Mouse (Mus musculus) embryonic facial prominence, embryonic 11.5 days (tissue): Measurements from ENCODE around the gene Cdca3. TPM values are rescaled to one million over a fixed set of nuclear protein-coding genes. Genes with fewer than 3 reads are reported as not detected.

ENCODE experiments used
- ATAC-seq: fragments of 200-750 bp; cut with Nextera tagmentation; replicated peaks from 2 replicates; pipeline ENCODE4 v1.8.0; 2017; ENCODE audit warnings: low read depth; ENCODE audit not compliant: insufficient number of reproducible peaks, low FRiP score, low TSS enrichment
- DNase-seq: peaks from one replicate; pipeline ENCODE4 v3.0.0-alpha.2; 2015; ENCODE audit warnings: low spot score
- H3K27ac ChIP-seq: fragments of 300-500 bp; sonication (generic); replicated peaks from 2 replicates; pipeline ENCODE4 v1.5.1; 2014; ENCODE audit warnings: mild to moderate bottlenecking, low read depth, low read length, control low read depth
- H3K27me3 ChIP-seq: fragments of 300-500 bp; sonication (generic); 2 replicates; pipeline ENCODE4 v1.6.1; 2014; ENCODE audit warnings: mild to moderate bottlenecking, low read length, moderate library complexity, mixed read lengths; ENCODE audit not compliant: control insufficient read depth, insufficient read depth
- H3K36me3 ChIP-seq: fragments of 300-500 bp; sonication (generic); replicated peaks from 2 replicates; pipeline ENCODE4 v1.6.1; 2014; ENCODE audit warnings: low read depth, mild to moderate bottlenecking, low read length, moderate library complexity, mixed read lengths; ENCODE audit not compliant: control insufficient read depth, insufficient read depth
- H3K4me1 ChIP-seq: fragments of 300-500 bp; sonication (generic); 2 replicates; pipeline ENCODE4 v1.6.1; 2014; ENCODE audit warnings: low read length, mixed read lengths; ENCODE audit not compliant: control insufficient read depth, insufficient read depth
- H3K4me2 ChIP-seq: fragments of 300-500 bp; sonication (generic); 2 replicates; pipeline ENCODE4 v1.6.1; 2014; ENCODE audit warnings: low read depth, mild to moderate bottlenecking, control low read depth, low read length, moderate library complexity
- H3K4me3 ChIP-seq: fragments of 300-500 bp; sonication (generic); 2 replicates; pipeline ENCODE4 v1.5.1; 2014; ENCODE audit warnings: low read depth, low read length, control low read depth
- H3K9ac ChIP-seq: fragments of 300-500 bp; sonication (generic); replicated peaks from 2 replicates; pipeline ENCODE4 v1.6.1; 2014; ENCODE audit warnings: mild to moderate bottlenecking, control low read depth, low read length
- H3K9me3 ChIP-seq: fragments of 300-500 bp; sonication (generic); replicated peaks from 2 replicates; pipeline ENCODE4 v1.6.1; 2016; ENCODE audit warnings: mild to moderate bottlenecking, low read length, inconsistent platforms, mixed read lengths; ENCODE audit not compliant: control insufficient read depth
- WGBS: fragments of 180-500 bp; shearing (Covaris S2); extraction: QIAGEN DNeasy Blood & Tissue Kit; methylation state at CpG from one replicate; pipeline ENCODE4 v1.1.7; 2014; 5-methylcytosine and 5-hydroxymethylcytosine counted together
- polyA plus RNA-seq: library from polyadenylated mRNA; unstranded; fragments of >200 nt; fragmentation: Nextera tagmentation; extraction: Ambion mirVana; gene quantifications from 2 replicates; pipeline ENCODE4 v1.2.1, GENCODE M21; 2014

Cdca3 gene
- polyA plus RNA-seq, 1 experiment from 2014 or later: 212 TPM

DNA sequence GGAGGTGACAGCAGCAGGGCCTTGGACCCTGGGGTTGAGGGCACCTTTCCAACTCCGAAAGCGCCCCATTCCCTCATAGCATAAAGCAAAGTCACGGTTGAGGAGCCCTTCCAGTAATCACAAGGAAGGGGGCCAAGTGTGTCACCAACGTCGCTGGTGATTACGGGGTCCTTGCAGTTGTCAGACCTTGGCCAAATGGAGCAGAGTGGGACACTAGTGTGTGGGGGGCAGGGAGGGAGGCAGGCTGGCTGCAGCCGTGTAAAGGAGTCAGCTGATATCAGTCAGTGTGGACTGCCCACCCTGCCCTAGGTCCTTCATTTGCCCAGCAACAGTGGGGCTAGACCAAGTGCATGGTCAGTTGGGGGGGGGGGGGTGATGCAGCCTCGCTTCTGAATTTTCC, 14.9 kb upstream of the Cdca3 start:
- WGBS: 36% methylated on average over 7 of the region's 8 CpGs
- DNase-seq (no peak), ATAC-seq (peak; percentile 41)
- H3K4me2 ChIP-seq: peak overlapping the region; percentile 59
- H3K4me3 ChIP-seq: peak overlapping the region; percentile 53; the same call in 1 of the 2 replicates
- peaks cover 15% of the 10 kb centered on the region for H3K36me3 ChIP-seq
- H3K9me3 ChIP-seq: no peaks in the 10 kb centered on the region
- H3K9ac ChIP-seq: no peak overlapping the region
- H3K27ac ChIP-seq: no peak overlapping the region
- H3K27me3 ChIP-seq: no peaks in the 10 kb centered on the region
- no peaks in the 10 kb centered on the region for H3K4me1 ChIP-seq

GRCm38 (mm10) chr6:124814858-124815774, 14.2 kb upstream of the Cdca3 start:
- no peak overlapping the region for H3K27ac ChIP-seq
- WGBS: 73% methylated on average over 9 of the region's 9 CpGs
- no peaks in the 10 kb centered on the region for H3K27me3 ChIP-seq
- H3K4me1 ChIP-seq: no peaks in the 10 kb centered on the region
- H3K36me3 ChIP-seq: peaks cover 18% of the 10 kb centered on the region
- ATAC-seq: no peak
- H3K4me2 ChIP-seq: no peak overlapping the region
- H3K9me3 ChIP-seq: no peaks in the 10 kb centered on the region
- no peak overlapping the region for H3K9ac ChIP-seq
- no peak overlapping the region for H3K4me3 ChIP-seq
- no peak for DNase-seq

- Histone ChIP-seq H3K36me3 (peaks cover 16% of the 10 kb centered on the region), H3K9me3 (no peaks in the 10 kb centered on the region), H3K4me2 (no peak overlapping the region), H3K9ac (no peak overlapping the region), H3K4me1 (no peaks in the 10 kb centered on the region), H3K27me3 (no peaks in the 10 kb centered on the region), H3K4me3 (no peak overlapping the region), H3K27ac (no peak overlapping the region)
- WGBS: 89% methylated on average over 4 of the region's 4 CpGs
- ATAC-seq: no peak
- DNase-seq: no peak
These were observed 12.7 kb upstream of the Cdca3 start for GRCm38 (mm10) chr6:124816611-124817010.

DNA sequence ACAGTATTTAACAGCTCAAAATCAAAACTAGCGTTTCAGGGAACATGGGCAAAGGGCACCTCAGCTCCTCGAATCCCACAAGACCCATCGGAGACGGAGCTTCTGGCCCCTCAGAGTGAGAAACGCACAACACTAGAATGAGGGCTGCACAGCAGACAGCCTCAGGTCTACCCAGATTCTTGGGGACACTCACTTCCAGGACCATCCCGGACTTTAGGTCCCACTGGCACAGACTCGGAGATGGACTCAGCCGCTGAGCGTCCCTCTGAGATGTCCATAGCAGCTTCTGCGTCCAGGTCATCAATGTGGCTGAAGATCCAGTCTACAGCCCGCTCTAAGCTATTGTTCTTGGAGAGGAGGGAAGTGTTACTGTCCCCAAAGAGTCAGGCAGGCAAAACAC, 12.2 kb upstream of the Cdca3 start:
- Histone ChIP-seq H3K4me3 (no peak overlapping the region), H3K9me3 (no peaks in the 10 kb centered on the region), H3K36me3 (peaks cover 15% of the 10 kb centered on the region), H3K9ac (no peak overlapping the region), H3K4me1 (no peaks in the 10 kb centered on the region), H3K27me3 (no peaks in the 10 kb centered on the region), H3K27ac (no peak overlapping the region), H3K4me2 (no peak overlapping the region)
- ATAC-seq (no peak), DNase-seq (no peak)
- 94% methylated on average over 11 of the region's 11 CpGs for WGBS

DNA sequence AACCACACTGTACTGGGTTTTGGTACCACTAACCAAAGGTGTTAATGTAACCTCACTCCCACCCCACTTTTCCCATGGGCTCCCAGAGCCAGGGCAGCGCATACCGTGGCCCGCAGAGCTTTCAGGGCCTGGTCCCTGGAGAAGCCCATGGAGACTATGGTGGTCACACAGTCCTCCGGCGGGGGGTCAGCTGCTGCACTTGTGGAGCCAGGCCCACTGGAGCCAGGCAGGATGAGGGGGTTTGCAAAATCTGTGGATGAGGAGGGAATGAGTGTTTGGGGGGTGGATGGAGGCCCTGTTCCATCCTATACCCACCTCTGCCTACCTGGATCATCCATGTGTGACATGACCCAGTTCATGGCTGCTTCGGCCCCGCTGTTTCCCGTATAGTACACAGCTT, 11.8 kb upstream of the Cdca3 start:
- 95% methylated on average over 8 of the region's 8 CpGs for WGBS
- DNase-seq (no peak), ATAC-seq (no peak)
- Histone ChIP-seq H3K27me3 (no peaks in the 10 kb centered on the region), H3K36me3 (peaks cover 15% of the 10 kb centered on the region), H3K27ac (no peak overlapping the region), H3K4me3 (no peak overlapping the region), H3K4me2 (no peak overlapping the region), H3K9me3 (no peaks in the 10 kb centered on the region), H3K9ac (no peak overlapping the region), H3K4me1 (no peaks in the 10 kb centered on the region)

DNA sequence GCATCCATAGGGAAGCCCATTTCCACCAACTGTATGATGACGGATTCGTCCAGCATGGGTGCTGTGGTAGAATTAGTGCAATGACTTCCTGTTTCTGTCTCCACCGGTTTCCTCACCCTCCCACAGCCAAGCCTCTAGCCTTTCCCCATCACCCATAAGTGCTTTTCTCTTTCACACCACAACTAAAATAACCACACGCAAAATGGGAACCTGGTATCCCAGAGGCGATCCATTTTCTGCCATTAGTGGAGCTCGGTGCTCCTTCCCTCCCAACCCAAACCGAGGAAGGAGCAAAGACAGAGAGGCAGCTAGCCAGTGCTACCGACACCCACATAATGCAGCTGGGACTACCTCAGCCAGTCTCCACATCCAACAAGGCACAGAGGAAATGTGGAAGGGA, 11.4 kb upstream of the Cdca3 start:
- Histone ChIP-seq H3K27me3 (no peaks in the 10 kb centered on the region), H3K4me1 (no peaks in the 10 kb centered on the region), H3K36me3 (peaks cover 15% of the 10 kb centered on the region), H3K4me3 (no peak overlapping the region), H3K27ac (no peak overlapping the region), H3K9me3 (no peaks in the 10 kb centered on the region), H3K9ac (no peak overlapping the region), H3K4me2 (no peak overlapping the region)
- ATAC-seq (no peak), DNase-seq (no peak)
- 92% methylated on average over 8 of the region's 8 CpGs for WGBS

DNA sequence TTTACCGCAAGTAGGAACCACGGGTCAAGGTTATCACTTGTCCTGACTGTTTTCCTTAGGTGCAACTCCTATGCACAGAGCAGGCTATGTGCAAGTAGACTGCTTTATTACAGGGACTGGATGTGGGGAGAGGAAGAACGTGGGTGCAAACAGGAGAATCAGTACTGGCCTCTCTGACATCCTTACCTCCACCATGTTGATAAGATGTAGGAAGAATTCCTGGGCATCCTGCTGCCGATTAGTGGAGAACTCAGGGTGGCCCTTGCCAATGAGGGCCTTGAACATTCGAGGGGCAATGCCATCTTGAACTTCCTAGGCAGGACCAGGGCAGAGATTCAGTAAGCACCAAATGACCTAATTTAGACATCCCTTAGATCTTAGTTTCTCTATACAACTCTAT, 8.5 kb upstream of the Cdca3 start:
- H3K4me3 ChIP-seq: no peak overlapping the region
- no peaks in the 10 kb centered on the region for H3K27me3 ChIP-seq
- DNase-seq: no peak
- no peak for ATAC-seq
- no peak overlapping the region for H3K4me2 ChIP-seq
- WGBS: 93% methylated on average over 5 of the region's 5 CpGs
- peaks cover 22% of the 10 kb centered on the region for H3K36me3 ChIP-seq
- H3K9me3 ChIP-seq: no peaks in the 10 kb centered on the region
- no peak overlapping the region for H3K27ac ChIP-seq
- no peak overlapping the region for H3K9ac ChIP-seq
- no peaks in the 10 kb centered on the region for H3K4me1 ChIP-seq

DNA sequence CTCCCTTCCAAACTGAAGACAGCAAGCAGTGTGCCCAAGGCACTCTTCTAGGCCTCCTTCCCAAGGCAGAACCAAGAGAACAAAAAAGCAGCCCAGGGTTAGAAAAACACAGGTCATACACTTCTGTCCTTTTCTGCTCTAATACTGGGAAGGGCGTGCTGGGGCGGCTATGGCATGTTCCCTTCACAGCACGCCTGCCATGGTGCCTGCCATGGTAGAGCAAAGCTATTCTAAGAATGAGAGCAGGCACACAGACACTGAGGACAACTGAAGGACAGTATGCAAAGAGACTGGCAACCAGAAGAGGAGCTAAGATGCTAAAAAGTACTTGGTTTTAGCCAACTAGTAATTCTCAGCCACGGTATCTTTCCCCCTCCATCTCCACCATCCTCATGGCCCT, 7.3 kb upstream of the Cdca3 start:
- no peaks in the 10 kb centered on the region for H3K4me1 ChIP-seq
- no peak overlapping the region for H3K27ac ChIP-seq
- no peak overlapping the region for H3K9ac ChIP-seq
- 98% methylated on average over 4 of the region's 4 CpGs for WGBS
- no peaks in the 10 kb centered on the region for H3K27me3 ChIP-seq
- peaks cover 24% of the 10 kb centered on the region for H3K36me3 ChIP-seq
- no peak overlapping the region for H3K4me2 ChIP-seq
- H3K9me3 ChIP-seq: no peaks in the 10 kb centered on the region
- no peak overlapping the region for H3K4me3 ChIP-seq
- ATAC-seq (no peak), DNase-seq (no peak)
